27 mouse cellular contexts compared by ENCODE assay signal in genomic region chr11:61745781-61746180, GRCm38 (mm10). TPM values are rescaled to one million over a fixed set of nuclear protein-coding genes. Genes with fewer than 3 reads are reported as not detected.
A peak's percentile ranks its signal among the peaks of the same experiment; 100 is the strongest.
DNase-seq lines count a peak whose midpoint lies in the region; ATAC-seq lines count a peak whose summit lies in the region.
"Had no signal": no experiment of that assay in that cellular context is flagged by ENCODE, and none has a peak within 500 bp of the region (broad histone marks: within the 10 kb centered on the region; RNA-seq: fewer than 3 reads in every experiment).

No protein-coding gene starts in this region.

- H3K9ac ChIP-seq in forebrain, embryonic 15.5 days (replicated peaks) = no peak overlapping the region
- H3K9ac ChIP-seq: forebrain, embryonic 13.5 days; forebrain, postnatal 0 days; hindbrain, embryonic 12.5 days; hindbrain, embryonic 15.5 days had no signal

- WGBS in forebrain, embryonic 15.5 days = 95% methylated on average over 9 of the region's 9 CpGs

- peaks cover 49% of the 10 kb centered on the region for H3K36me3 ChIP-seq in forebrain, embryonic 15.5 days

- no peak overlapping the region for H3K4me2 ChIP-seq in forebrain, embryonic 15.5 days (replicated peaks)
- H3K4me2 ChIP-seq: forebrain, embryonic 13.5 days; heart, embryonic 11.5 days; hindbrain, embryonic 12.5 days; hindbrain, embryonic 15.5 days had no signal

- ATAC-seq in forebrain, embryonic 15.5 days (replicated peaks) = no peak
- ATAC-seq: forebrain, embryonic 13.5 days; forebrain, postnatal 0 days had no signal

- H3K4me1 ChIP-seq in forebrain, embryonic 15.5 days = no peaks in the 10 kb centered on the region
- H3K4me1 ChIP-seq: forebrain, embryonic 10.5 days; forebrain, embryonic 13.5 days; hindbrain, embryonic 12.5 days; hindbrain, embryonic 15.5 days had no signal

- no peak overlapping the region for H3K4me3 ChIP-seq in forebrain, embryonic 15.5 days
- H3K4me3 ChIP-seq: forebrain, embryonic 10.5 days; forebrain, embryonic 13.5 days; gastrocnemius, adult 2 months; hindbrain, embryonic 12.5 days; hindbrain, embryonic 15.5 days had no signal

- no peak overlapping the region for H3K27ac ChIP-seq in forebrain, embryonic 15.5 days (replicated peaks)
- H3K27ac ChIP-seq: forebrain, embryonic 10.5 days; forebrain, embryonic 13.5 days; gastrocnemius, adult 2 months; hindbrain, embryonic 12.5 days; hindbrain, embryonic 15.5 days had no signal

- DNase-seq in kidney, adult 8-10 months = peak; percentile 27
- no peak for DNase-seq in kidney, adult 18-20 months
- DNase-seq in 3134 (ENCODE audit: extremely low read depth, insufficient read length, low spot score) (peak; percentile 27), R1 (ENCODE audit: low read depth, low spot score) (peak; percentile 21)
- no peak for DNase-seq in adrenal gland, postnatal 36 days
- DNase-seq: adrenal gland, adult 2 months; adrenal gland, postnatal 14 days; cerebellum, adult 11-12 months; cerebellum, adult 8-10 months; cerebellum, postnatal 14 days; forebrain, postnatal 0 days; gastrocnemius, adult 2 months; gastrocnemius, postnatal 14 days; heart, adult 11 months had no signal

- no peaks in the 10 kb centered on the region for H3K27me3 ChIP-seq in forebrain, embryonic 15.5 days
- H3K27me3 ChIP-seq: forebrain, embryonic 13.5 days; hindbrain, embryonic 12.5 days; hindbrain, embryonic 15.5 days had no signal

- no peaks in the 10 kb centered on the region for H3K9me3 ChIP-seq in forebrain, embryonic 15.5 days
- H3K9me3 ChIP-seq: forebrain, embryonic 10.5 days; forebrain, embryonic 13.5 days; hindbrain, embryonic 12.5 days; hindbrain, embryonic 15.5 days had no signal

RNA-seq across cellular contexts. Expression of gene Prpsap2, which starts 16.1 kb away (rescaled TPM):
- 10 to 100 TPM; 24.8 to 36.4 TPM for total RNA-seq in adrenal gland, postnatal 36 days (2021)
- 64.3 and 67.3 TPM in 2 replicates for polyA plus RNA-seq in forebrain, embryonic 15.5 days (2015; fragmentation: Nextera tagmentation; extraction: Ambion mirVana)

RNA-seq across cellular contexts. Expression of gene Slc5a10, which starts 25.2 kb away (rescaled TPM):
- under 1 TPM in 1 of 2 experiments, not detected in 1; 0.13 TPM for total RNA-seq in adrenal gland, postnatal 36 days (2021)
- polyA plus RNA-seq in forebrain, embryonic 15.5 days (2015; fragmentation: Nextera tagmentation; extraction: Ambion mirVana) = not detected in 2 replicates
- total RNA-seq: adrenal gland, postnatal 14 days; gastrocnemius, adult 2 months; gastrocnemius, postnatal 14 days; gastrocnemius, postnatal 4 days; heart, adult 8-10 months; heart, postnatal 25 days; hematopoietic stem cell, adult 5-6 weeks had no signal
- polyA plus RNA-seq: embryonic facial prominence, embryonic 11.5 days; forebrain, embryonic 13.5 days; heart, embryonic 11.5 days; heart, embryonic 14.5 days; heart, postnatal 0 days; hindbrain, embryonic 12.5 days; hindbrain, embryonic 15.5 days had no signal

Comparison
In these comparisons a context has a peak if more than half of its experiments do, and no peak if none do; other contexts are left out.
1. DNase-seq: peak in kidney, adult 8-10 months (2 of 2), 3134 (single experiment) and R1 (single experiment); none in kidney, adult 18-20 months (single experiment) and adrenal gland, postnatal 36 days (0 of 2).